Mouse (Mus musculus) left cerebral cortex, adult 11 months (tissue): ENCODE results near the gene Ahnak2.

Experiments
- DNase-seq: peaks from one replicate; pipeline ENCODE4 v3.0.0; 2022; ENCODE audit warnings: low spot score

The Ahnak2 gene

GRCm38 (mm10) chr12:112795466-112796104 is 6.9 kb downstream of the Ahnak2 start:
- no peak for DNase-seq

DNA sequence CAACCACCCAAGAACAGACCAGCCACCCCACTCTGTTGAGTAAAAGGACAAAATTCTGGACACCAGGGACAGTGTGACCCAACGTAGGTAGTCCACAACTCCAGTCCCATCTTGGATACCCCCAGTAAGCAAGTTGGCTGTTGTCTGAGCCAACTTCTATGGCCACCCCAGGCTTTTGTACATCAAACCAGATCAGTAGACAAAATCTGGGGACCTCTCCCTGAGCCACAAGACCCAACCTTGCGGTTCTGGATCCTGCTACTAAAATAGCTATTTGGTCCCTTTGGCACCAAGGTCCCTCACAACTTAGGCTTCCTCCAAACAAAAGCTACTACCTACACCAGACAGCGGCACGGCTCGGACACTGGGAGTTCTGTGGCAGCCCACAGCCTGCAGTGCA is 7.5 kb downstream of the Ahnak2 start:
- no peak for DNase-seq

GRCm38 (mm10) chr12:112794356-112794816 is 8.1 kb downstream of the Ahnak2 start:
- no peak for DNase-seq

DNA sequence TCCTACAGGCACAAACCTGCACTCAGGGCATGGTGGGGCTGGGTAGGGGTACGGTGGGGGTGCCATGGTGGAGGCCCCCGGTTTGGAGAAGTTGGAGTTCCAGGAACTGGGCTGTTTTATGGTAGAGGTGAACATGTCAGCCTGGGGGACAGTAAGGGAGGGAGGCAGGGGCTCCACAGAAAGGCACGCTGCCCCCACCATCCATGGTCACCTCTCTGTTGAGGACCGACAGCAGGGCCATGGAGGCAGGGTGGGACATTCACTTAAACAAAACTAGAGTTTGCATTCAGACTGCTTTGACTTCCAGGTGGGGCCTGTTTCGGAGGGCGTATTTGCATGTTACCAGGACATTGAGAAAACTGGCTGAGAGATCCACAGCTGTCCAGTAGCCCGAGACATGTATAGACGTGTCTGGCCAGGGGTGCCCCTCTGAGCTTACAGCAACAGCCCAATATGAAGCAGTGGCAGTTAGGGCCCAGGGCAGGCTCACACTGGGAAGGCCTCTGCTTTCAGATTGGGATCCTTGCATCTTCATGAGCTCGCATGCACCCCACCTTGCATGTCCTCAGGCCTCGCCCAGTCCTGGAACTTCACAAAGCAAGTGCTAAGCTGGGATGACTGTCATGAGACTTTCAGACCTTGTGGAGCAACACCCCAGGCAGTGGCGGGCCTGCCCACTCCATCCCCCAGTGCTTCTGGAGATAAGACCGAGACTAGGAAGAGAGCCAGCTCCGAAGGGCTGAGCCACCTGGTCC is 8.7 kb downstream of the Ahnak2 start:
- no peak for DNase-seq

DNA sequence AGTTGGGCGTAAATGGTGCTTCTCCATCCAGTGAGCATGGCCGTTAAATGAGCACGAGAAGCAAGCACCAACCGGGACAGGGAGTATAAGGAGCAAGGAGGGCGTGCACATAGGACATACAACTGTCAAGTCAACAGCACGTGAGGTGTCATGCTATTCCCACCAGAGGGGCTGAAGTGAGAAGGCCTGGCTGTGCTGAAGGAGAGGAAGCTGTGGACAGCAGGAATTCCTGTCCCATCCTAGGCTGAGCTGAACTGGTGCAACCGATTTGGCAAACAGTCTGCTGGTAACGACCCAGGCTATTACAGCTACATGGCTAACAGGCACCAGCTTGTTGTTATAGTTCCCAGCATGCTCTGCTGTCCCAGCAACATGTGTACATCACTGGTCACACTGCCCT is 11.4 kb downstream of the Ahnak2 start:
- DNase-seq: no peak

DNA sequence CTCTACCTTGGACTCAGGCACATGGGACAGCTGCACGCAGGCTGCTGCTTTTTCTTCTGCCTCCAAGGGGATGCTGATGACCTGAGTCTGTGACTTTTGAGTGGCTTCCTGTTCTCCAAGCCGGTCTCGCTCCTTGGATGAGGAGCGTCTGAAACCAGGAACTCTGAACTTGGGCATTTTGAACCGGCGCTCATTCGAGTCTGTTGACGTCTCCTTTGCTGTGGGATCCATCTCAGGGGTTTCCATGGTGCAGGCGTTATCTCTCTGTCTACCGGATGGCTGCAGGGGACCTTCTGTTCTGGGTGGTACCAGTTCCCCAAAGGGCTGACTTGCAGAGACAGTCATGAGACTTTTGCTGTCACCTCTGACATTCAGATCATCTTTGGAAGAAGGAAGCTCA is 28.0 kb downstream of the Ahnak2 start:
- no peak for DNase-seq

GRCm38 (mm10) chr12:112774026-112774425 is 28.4 kb downstream of the Ahnak2 start:
- DNase-seq: no peak

- DNase-seq: no peak
Observed at GRCm38 (mm10) chr12:112773366-112773765, 29.1 kb downstream of the Ahnak2 start.

GRCm38 (mm10) chr12:112772306-112772705 is 30.2 kb downstream of the Ahnak2 start:
- no peak for DNase-seq

DNA sequence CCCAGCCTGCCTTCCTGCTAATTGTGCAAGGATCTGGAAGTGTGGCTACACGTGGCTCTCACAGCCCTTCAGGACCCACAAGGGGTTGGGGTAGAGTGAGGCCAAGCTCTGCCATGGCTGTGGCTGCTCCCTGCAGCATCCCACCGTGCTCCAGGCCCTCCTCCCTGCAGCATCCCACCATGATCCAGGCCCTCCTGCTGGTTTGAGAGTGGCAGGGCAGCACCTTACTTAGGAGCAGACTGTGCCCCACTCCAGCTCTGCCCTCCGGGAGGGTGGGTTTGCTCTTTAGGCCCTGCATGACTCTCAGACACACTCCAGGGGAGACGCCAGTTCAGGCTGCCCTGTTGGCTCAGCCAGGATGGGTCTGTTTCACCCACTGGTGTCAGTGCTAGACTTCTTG is 32.1 kb downstream of the Ahnak2 start:
- no peak for DNase-seq

- DNase-seq: no peak
Observed at GRCm38 (mm10) chr12:112769751-112770150, 32.7 kb downstream of the Ahnak2 start.

DNA sequence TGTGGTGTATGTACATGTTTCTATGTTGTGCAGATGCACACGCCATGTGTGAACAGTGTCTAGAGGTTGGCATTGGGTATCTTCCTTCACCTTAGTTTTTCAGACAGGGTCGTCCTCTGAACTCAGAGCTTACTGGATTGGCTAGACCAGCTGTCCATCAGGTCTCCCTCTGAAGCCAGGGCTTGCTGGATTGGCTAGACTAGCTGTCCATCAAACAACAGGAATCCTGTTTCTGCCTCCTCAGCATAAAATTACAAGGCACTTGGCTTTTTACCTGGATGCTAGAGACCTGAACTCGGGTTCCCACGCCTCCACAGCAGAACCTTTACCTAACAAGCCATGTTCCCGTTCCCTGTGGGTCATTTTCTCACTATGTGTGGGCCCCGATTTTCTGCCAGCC is 33.4 kb downstream of the Ahnak2 start:
- no peak for DNase-seq

DNA sequence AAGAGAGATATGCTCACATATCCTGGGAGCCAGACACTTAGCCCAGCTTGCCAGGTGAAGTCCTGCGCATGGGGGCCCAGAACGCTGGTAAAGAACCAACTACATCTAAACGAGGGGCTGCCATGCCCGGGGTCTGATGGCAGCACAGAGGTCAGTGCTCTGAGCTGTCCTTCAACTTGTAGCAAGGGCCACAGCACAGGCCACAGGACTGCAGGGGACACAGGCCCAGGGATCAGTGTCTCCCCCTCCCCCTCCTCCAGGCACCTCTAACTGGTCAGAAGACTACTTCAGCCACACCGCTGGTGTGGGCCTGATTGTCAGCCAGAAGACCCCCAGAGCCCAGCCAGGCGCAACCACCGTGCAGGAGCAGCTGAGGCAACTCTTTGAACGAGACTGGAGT is 34.3 kb downstream of the Ahnak2 start:
- no peak for DNase-seq

GRCm38 (mm10) chr12:112767036-112767890 is 35.2 kb downstream of the Ahnak2 start:
- DNase-seq: no peak

DNA sequence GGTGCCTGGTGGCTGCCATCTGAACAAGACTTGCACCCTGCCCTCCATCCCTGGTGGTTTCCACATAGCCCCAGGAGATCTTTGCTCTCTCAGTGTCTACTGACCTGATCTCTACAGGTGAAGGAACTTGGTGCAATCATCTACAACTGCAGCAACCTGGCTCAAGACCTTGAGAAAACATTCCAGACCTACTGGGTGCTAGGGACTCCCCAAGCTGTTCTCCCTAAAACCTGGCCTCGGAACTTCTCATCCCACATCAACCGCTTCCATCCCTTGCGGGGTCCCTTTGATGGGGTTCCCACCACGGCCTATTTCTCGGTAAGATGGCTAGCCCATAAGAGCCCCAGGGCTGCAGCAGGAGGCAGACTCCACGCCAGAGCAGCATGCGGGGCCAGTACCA is 35.9 kb downstream of the Ahnak2 start:
- no peak for DNase-seq

GRCm38 (mm10) chr12:112764991-112765390 is 37.5 kb downstream of the Ahnak2 start:
- DNase-seq: no peak

- no peak for DNase-seq
Observed at GRCm38 (mm10) chr12:112764141-112764540, 38.3 kb downstream of the Ahnak2 start.

DNA sequence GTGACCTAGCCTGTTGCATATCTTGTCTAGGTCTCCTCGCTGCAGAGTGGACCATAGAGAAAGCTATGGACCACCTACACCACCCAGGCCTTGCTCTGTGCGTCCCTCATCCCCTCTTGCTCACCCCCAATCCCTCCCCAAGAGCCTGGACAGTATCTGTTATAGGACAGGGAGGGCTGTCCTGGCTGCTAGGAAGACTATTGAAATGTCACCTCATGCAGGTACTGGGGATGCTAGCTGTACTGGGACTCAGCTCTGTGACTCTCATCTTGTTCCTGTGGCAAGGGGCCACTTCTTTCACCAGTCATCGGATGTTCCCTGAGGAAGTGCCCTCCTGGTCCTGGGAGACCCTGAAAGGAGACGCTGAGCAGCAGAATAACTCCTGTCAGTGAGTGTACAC is 39.3 kb downstream of the Ahnak2 start:
- DNase-seq: no peak

- DNase-seq: no peak
Observed at GRCm38 (mm10) chr12:112762018-112762417, 40.4 kb downstream of the Ahnak2 start.

GRCm38 (mm10) chr12:112761411-112761810 is 41.0 kb downstream of the Ahnak2 start:
- DNase-seq: no peak

GRCm38 (mm10) chr12:112760154-112760926 is 42.1 kb downstream of the Ahnak2 start, which contains the start of gene Pld4:
Pld4 (plus strand) TSS chr12:112760655.
- no peak for DNase-seq

DNA sequence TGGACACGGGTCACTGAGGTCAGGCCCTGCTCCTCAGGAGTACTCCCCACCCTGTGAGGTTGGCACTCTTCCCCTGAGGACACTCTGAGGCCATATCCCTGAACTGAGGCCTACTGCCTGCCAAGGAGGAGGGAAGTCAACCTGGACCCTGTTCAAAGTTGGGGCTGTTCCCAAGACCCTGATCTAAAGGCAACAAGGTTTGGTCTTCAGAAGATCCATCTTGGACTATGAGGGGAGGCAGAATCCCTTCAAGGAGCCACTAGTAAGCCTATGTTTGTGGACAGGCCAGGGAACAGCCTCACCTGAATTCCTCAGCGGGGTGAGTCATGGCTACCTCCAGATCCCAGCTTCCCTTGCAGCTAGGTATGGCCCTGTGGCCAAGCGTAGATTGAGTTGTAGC is 43.0 kb downstream of the Ahnak2 start:
- no peak for DNase-seq
